Mouse (Mus musculus): ENCODE data around the gene Oas1g.
"Not testable (repeated sequence)": the region's sequence is repeated elsewhere in the genome, so short reads cannot be mapped to it uniquely, and the experiment has no call there.

The Oas1g gene

GRCm38 (mm10) chr5:120890026-120890425 is 2.6 kb upstream of the Oas1g start:
- DNase-seq (ENCODE audit: low spot score), result no peak

GRCm38 (mm10) chr5:120888294-120888815 is 942 bp upstream of the Oas1g start:
- DNase-seq (ENCODE audit: low spot score), result not testable (repeated sequence)

- DNase-seq (ENCODE audit: low spot score), result no peak
Measured at GRCm38 (mm10) chr5:120887831-120888230, 418 bp upstream of the Oas1g start.

GRCm38 (mm10) chr5:120881681-120882080 is 5.7 kb downstream of the Oas1g start:
- DNase-seq (ENCODE audit: low spot score), result not testable (repeated sequence)

- DNase-seq (ENCODE audit: low spot score), result not testable (repeated sequence)
Measured at GRCm38 (mm10) chr5:120878803-120879202, 8.6 kb downstream of the Oas1g start.

- not testable (repeated sequence) for DNase-seq (ENCODE audit: low spot score)
Measured at GRCm38 (mm10) chr5:120877407-120877806, 10.0 kb downstream of the Oas1g start.

- DNase-seq (ENCODE audit: low spot score), result not testable (repeated sequence)
Measured at GRCm38 (mm10) chr5:120876839-120877238, 10.6 kb downstream of the Oas1g start.

- no peak for DNase-seq (ENCODE audit: low spot score)
Measured at GRCm38 (mm10) chr5:120871469-120871868, 15.9 kb downstream of the Oas1g start.

GRCm38 (mm10) chr5:120870782-120871181 is 16.6 kb downstream of the Oas1g start:
- DNase-seq (ENCODE audit: low spot score), result no peak

GRCm38 (mm10) chr5:120870081-120870480 is 17.3 kb downstream of the Oas1g start:
- no peak for DNase-seq (ENCODE audit: low spot score)

GRCm38 (mm10) chr5:120869436-120870015 is 17.9 kb downstream of the Oas1g start:
- no peak for DNase-seq (ENCODE audit: low spot score)

- DNase-seq (ENCODE audit: low spot score), result no peak
Measured at GRCm38 (mm10) chr5:120865336-120865860, 22.0 kb downstream of the Oas1g start.

GRCm38 (mm10) chr5:120861121-120861520 is 26.3 kb downstream of the Oas1g start, which contains the start of gene Oas1h:
Gene Oas1h (plus strand): TSS chr5:120861421.
- no peak for DNase-seq (ENCODE audit: low spot score)

- DNase-seq (ENCODE audit: low spot score), result no peak
Measured at GRCm38 (mm10) chr5:120859241-120859640, 28.2 kb downstream of the Oas1g start.

GRCm38 (mm10) chr5:120849601-120850136 is 37.7 kb downstream of the Oas1g start:
- DNase-seq (ENCODE audit: low spot score), result no peak

GRCm38 (mm10) chr5:120847067-120847466 is 40.3 kb downstream of the Oas1g start, which contains the start of gene Oas1f:
Gene Oas1f (plus strand): TSS chr5:120847367.
- DNase-seq (ENCODE audit: low spot score), result no peak

- DNase-seq (ENCODE audit: low spot score), result no peak
Measured at GRCm38 (mm10) chr5:120844713-120845112, 42.7 kb downstream of the Oas1g start.

GRCm38 (mm10) chr5:120836731-120837585 is 50.5 kb downstream of the Oas1g start:
- no peak for DNase-seq (ENCODE audit: low spot score)

- no peak for DNase-seq (ENCODE audit: low spot score)
Measured at GRCm38 (mm10) chr5:120833335-120834280, 53.8 kb downstream of the Oas1g start.

- DNase-seq (ENCODE audit: low spot score), result no peak
Measured at GRCm38 (mm10) chr5:120831031-120831430, 56.4 kb downstream of the Oas1g start.
